Mouse (Mus musculus) hindlimb bud, embryonic 11.5 days (tissue): ENCODE results near the gene Nhsl1.

Source experiments
- DNase-seq: peaks from one replicate; pipeline ENCODE4 v3.0.0-alpha.2; 2012; ENCODE audit warnings: low read depth, low spot score; ENCODE audit errors: extremely low spot score

The Nhsl1 gene

DNA sequence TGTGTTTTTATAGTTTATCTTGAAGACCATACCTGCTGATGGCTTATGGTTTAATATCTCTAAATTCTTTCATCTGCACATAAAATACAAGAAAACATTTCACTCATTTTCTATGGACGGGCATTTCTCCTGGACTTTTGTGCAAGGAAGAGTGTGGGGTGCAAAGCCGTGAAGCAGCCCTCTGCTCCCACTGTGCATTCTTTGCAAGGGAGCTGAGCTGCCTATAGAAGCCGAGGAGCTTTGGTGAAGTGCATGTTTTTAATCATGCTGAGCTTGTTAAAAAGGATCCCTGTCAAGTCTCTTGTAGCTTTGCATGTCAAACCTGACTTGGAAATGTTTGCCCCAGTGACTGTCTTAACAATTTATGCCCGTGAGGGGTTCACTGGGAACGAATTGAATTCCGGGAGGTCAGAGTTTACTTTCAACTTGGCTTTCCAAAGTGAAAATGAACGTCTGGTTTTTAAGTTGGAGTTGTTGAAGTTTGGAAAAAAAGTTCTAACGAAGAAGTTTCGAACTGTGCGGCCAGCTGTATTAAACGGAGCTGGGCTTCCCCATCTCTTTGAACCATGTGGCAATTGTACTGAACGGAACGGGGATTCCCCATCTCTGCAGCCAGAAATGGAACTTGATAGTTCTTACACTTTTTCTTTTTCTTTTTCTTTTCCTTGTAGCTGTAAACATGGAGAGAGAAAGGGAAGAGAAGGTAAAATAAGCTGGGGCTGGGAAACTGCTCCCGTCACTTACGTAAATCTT, 22.8 kb downstream of the Nhsl1 start:
- DNase-seq = peak; percentile 61

DNA sequence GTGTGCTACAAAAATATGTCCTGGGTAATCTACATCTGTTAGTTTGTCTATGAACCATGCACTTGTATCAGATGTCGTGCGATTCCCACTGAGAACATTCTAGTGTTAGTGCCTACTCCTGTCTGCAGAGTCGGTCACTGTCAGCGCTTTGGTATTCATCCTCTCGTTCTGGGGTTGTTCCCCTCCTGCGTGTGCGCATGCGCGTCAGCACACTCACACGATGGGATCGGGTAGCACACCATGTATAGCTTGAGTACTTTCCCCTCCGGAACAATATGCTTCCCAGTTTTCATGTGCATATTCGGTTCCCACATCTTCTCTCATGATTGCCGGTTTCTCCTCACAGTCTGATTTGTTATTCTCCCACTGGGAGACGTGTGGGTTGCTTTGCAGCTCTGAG, 28.4 kb downstream of the Nhsl1 start:
- DNase-seq = no peak

DNA sequence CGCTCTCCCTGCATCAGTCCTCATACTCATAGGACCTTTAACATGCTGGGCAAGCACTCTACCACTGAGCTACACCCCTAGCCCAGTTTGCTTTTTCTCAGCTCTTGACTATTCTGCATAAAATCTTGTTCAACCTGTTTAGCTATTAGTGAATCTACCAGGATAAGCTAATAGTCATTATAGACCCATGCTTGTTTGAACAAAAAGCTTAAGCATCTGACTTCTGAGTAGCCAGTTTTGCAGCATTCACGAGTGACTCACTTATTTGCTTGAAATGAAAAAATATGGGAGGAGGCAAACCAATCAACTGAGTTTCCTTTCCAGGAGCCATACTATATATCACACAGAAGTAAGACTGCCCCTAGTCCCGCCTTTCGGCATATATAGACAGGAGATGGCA, 32.0 kb downstream of the Nhsl1 start:
- DNase-seq = no peak

DNA sequence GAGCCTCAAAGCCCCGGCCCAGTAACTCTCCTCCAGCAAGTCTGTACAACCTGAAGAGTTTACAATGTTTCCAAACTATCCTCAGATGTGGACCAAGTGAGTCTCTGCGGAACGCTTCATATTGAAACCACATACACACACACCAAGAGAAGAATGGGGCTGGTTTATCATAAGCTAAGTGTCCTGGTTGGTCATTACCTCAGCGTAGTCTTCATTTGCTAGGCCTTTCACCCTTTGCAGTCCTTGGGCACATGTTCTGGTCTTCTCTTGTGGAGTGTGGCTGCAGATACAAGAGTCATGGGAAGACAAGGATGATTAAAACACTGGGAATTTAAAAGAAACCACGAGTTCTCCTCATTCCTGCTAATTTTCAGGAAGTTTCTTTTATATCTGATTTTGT, 34.2 kb downstream of the Nhsl1 start:
- DNase-seq = no peak

DNA sequence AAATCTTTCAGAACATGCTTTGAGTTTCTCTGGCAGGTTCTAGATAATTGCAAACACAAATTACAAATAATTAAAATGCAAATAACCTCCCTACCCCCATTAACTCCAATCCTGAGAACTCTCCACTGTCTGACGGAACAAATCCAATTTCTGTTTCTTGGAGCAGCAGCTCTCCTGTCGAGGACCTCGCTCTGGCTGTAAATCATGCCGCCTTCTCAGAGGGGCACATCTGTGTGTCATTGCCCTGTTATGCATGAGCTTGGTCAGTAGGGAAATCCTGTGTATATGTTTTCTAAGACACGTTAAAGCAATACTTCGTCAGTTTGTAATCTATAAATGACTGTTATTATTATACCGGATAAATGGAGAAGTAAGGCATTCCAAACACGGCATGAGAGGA, 35.3 kb downstream of the Nhsl1 start:
- DNase-seq = no peak

DNA sequence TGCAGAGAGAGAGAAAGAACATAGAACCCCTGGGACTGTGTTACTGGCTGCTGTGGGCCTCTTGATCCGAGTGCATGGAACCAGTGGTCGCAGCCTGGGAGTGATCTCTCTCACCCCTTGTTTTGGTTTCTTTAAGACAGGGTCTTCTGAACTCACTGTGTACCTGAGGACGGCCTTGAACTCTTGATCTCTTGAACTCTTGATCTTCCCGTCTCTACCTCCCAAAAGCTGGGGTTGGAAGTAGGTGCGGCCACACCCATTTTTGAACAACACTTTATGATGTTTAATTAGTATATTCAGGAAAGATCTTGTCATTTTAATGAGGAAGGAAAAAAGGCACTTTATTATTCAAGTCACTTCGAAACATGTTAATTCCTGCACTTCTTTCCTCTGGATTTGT, 37.7 kb downstream of the Nhsl1 start:
- no peak for DNase-seq

DNA sequence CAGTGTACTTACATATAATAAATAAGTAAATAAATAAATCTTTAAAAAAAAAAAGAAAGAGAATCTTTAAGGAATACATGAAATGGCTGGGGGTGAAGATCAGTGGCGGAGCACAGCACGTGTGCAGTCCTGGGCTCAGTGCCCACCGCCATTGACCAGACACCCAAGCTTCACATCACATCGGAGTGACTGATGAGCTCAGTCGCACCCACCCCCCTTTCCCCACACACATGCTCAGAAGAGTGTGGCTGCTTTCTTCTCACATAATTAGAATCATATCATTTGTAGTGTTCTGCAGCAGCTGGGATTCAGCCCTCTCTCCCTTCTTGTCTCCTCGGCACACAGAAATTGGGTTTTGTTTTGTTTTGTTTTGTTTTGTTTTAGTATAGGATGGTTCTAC, 38.4 kb downstream of the Nhsl1 start:
- no peak for DNase-seq

DNA sequence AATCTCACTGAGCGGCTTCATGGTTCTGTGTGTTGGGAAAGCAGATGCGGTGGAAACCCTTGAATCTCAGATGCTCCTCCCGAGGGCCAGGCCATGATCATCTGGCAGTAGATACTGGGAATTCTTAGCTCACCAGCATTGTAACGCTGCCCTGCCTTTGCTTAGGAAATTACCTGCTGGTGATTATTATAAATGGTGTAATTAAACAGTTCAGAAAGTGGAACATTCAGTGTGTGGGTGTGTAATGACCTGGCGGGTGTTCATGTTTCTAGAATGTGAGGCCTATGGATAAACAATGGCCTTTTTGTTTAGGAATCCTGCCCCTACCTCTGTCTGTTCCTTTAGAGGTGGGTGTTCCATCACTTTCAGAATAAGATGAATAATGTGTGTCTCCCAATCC, 39.7 kb downstream of the Nhsl1 start:
- no peak for DNase-seq

DNA sequence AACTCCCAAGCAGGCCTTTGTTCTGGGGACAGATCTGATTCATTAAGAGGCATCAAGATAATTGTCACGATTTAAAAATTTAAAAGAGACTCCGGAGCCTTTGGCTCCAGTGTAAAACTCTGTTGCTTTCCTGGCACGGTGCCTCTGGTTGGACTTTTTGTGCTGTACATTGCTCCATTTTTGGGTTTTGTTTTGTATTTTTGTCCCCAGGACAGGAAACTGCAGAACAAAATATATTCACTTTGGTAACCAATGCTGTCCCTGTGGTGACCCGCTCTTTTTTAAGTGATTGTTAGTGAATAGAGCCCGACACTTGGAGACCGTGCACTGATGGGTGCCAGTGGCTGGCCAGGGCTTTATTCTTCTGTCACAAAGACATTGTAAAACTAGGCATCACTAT, 41.4 kb downstream of the Nhsl1 start:
- no peak for DNase-seq

DNA sequence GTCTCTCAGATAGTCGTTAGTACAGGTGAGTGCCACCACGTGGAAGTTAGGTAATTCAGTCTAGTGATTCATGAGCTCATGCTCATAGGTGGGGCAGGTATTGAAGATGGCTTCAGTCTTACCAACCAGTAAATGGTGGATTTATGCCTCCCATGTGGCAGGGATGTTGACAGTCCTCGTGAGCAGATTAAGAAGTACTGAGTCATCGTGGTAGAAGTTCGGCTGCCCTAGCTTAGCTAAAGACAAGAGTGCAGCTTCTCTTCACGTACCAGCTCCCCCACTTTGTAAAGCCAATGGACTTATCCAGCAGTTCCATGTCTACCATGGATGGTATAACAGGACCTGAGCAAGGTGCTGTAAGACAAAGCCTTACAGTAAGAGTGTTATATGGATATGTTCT, 46.6 kb downstream of the Nhsl1 start:
- DNase-seq = no peak

DNA sequence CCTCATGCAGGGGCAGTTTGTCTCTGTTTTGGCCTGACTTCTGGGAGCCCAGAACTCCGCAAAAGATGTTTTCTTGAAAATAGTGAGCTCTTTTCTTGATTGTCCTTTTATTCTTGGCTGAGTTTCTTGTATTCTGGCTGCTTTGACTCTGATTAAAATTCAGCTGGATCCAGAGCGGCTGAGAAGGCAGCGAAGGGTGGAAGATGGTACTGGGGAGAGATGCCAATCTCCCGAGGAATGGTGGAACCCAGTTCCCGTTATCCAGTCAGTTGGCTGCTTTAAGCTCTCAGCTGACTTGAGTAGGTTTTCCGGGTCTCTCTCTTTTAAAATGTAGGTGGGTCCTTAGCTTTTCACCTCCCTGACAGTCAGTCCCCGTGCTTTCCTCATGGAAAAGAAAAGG, 47.9 kb downstream of the Nhsl1 start:
- DNase-seq = no peak

DNA sequence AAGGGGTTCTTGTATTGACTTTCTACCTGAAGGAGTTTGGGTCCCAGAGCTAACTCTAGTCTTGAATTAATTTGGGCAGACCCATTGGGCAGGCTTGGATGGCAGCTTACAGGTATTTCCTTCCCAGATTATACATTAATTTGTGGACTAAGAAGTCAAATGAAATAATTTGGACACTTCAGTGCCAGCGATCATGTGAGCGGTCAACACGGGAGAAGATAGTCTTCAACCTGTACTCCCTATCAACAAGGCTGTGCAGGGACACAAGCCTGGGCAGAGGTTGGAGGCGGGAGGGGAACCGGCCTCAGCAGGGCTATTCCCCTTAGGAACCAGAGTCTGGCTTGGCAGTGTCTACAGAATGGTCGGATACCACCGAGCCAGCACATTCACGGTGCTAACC, 49.3 kb downstream of the Nhsl1 start:
- DNase-seq = no peak

DNA sequence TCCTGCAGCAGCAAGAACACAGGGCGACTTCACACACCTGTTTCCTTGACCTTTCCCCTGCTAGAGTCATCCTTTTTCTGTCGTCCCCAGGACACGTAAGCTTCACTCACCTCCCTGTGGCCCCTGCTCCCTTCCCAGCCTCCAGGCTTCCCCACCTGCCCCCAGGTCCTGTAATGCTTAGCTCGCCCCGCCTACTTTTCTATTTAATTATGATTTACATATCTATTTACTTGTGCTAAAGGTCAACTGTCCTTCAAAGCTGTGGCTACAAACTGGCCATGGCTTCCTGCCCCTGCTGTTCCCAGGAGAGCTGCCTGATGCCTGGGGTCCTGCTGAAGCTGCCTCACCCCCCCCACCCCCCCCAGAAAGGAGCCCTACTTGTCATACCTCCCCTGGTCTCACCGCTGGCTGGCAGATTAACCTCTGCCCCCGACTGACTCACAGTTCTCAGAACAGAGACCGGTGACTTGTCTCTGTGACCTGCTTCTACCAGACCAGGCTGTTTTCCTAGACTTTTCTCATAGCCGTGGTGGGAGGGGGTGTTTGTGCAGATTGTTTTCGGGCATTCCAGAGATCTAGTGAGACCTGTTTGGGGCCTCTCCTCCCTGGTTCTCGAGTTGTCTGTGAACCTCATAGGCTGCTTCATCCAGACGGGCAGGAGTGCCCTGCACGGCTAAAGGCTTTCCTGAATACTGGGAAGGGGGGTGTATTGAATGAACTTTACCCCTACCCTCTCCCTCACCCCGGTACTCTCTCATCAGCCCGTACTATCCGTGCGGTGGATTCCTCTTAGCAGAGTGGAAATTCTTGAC, 51.9 kb downstream of the Nhsl1 start:
- no peak for DNase-seq

DNA sequence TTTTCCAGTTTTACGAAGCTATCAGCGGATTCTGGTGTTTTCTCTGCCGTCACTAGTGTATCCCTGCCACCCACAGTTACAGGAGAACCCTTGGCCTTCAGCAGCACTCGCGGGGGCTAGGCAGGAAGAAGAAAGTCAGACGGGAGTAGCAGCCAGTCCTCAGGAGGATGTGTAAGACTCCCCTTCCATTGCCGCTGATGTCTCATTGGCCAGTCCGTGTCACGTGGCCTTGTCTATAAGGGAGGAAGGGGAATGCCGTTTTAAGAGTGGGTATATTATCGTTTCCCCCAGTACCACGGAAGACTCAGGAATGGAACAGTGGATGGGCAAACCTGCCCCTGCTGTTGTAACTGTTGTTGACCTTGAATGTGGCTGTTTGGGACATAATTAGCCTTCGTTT, 53.1 kb downstream of the Nhsl1 start:
- DNase-seq = no peak

DNA sequence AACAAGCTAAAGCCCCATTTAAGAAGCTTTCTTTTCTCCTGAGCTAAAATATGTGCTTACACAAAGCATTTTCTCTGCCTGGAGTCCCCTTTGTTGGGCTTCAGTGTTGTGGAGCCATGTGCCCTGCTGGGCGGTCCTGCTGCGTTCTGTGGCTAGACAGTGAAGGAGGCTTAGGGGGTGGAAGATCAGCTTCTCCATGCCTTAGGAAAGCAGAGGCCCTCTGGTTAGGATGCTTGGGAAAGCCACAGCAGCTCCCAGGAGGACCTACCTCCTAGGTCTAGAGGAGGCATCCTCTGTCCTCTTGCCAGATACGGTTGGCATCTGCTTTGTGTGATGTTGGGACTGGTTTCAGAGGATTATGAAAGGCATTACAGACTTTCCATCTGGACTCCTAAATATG, 56.5 kb downstream of the Nhsl1 start:
- no peak for DNase-seq

DNA sequence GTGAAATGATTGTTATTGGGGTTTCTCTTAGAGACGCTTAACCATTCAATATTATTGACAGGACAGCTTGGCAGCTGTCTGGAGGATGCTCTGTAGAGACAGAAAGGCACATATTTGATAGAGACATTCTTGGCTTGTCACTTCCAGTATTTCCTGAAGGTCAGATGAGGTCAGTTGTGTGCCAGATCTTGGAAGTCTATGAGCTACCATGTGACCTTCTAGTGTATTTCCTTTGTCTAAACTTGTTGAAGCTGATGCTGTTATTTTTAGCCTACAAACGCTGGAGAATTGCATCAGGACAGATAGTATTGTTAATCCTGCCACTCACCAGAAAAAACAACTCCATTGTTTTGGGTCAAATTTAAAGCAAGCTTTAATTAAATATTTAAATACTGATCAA, 66.0 kb downstream of the Nhsl1 start:
- no peak for DNase-seq

DNA sequence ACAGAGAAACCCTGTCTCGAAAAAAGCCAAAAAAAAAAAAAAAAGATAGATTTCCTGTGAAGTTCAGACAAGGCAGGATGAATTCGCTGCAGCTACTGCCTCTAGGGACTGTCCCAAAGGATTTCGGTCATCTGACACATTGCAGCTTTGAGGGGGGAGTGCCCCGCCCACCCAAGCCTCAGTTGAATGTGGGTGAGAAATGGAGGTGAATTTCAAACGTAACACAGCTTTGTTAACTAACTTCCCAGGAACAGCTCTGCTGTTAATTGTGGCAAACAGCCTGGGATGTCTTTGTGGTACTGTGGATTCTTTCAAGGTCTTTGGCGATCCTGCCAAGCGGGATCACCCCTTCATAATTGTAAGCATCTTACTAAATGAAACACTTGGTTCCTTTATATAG, 67.4 kb downstream of the Nhsl1 start:
- no peak for DNase-seq

DNA sequence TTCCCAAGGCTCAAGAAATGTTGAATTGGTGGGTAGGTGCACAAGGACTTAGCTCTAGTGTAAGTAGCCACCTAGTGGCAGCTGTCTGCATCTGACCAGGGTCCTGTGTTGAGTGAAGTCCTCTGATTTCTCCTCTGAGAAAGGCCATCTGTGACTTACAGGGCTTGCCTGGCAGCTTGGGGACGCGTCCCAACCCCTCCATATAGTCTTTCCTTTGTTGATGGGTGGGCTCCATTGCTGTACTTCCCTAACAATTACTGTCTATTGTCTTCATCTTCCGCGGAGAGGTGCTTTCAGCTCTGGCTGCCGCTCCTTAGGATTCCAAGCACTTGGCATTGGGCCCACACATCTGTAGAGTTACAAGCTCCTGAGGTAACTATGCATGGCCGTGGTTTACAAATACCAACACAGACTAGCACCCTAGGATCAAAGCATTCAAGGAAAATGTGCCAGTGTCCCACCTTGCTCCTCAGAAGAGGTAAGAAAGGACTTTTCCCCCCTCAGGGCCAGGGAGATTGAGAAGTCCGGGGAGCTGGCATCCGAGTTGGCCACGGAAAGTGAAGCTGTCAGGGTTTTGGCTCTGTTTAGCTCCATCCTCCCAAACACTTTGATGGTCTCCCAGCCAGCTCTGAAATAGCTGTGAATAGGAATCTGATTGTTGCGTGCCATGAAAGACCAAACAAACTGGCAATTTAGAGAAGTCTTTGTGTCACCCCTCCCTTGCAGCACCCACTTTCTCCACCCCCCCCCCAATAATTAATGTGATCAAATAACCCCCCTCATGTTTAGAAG, 70.2 kb downstream of the Nhsl1 start:
- no peak for DNase-seq

DNA sequence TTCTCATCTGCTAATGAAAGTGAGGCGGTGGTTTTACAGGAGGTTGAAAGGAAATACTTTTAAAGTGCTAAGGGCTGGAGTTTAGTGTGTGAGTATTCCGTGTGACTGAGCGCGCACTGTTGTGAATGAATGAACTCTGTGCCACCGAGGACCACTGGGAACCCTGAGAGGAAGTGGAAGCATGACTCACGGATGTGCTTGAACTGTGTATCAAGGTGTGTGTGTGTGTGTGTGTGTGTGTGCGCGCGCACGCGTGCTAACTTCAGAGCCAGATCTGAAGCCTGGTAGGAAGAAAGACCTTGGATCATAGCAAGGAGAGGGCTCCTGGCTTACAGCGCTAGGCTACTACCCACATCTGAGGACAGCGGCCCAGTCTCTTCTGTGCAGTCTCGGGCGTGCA, 71.2 kb downstream of the Nhsl1 start:
- no peak for DNase-seq

DNA sequence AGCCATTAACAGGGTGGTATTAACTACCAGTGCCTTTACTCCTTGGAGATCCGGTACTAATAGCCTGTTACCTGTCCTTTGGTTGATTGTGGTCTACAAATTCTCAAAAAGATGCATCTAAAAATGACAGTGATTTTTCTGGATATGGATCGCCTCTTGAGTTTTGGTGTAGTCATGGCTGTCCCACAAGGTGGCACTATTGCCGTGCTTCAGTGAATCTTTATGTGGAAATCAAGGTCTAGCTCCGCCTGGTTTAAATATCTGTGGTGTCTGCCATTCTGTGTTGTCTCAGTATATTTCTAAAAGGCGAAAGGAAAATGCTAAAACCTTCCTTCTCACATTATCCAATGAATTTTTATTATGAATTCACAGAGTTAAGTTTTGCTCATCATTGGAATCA, 72.8 kb downstream of the Nhsl1 start:
- no peak for DNase-seq

DNA sequence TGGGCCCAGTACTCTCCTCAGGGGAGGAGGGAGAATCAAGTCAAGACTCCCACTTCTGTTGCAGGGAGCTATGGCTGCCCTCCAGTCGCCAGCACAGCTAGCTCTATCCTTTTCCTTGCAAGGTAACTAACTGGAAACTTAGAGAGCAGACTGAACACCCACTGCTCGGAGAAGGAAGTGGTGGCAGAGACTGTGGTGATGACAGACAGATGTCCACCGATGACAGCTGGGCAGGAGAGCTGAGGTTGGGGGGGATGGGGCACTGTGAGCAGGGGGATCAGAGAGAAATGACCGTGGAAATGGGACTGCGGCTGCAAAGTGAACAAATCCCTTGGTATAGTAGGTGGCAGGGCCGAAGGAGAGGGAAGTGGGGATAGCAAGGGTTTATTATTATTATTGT, 73.5 kb downstream of the Nhsl1 start:
- no peak for DNase-seq

DNA sequence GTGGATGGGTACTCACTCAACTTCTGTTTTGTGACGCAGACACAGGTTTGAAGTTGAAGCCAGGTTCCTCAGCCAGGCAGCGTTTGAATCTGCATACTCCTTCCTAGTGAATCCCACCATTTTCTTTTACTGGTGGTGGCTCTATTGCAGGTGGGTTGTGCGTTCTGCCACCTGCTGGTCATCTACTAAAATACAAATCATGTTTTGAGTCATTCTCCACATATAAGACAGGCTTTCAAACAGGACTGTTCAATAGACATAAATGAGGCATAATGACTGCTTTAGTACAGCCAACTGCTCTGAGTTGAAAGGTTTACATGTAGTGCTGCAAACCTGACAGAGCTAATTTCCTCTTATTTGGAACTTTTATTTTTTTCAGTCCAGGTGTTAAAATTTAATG, 75.0 kb downstream of the Nhsl1 start:
- no peak for DNase-seq
